Mouse (Mus musculus) megakaryocyte, embryonic 14.5 days (primary cell): ENCODE results near the gene Actn4. TPM values are rescaled to one million over a fixed set of nuclear protein-coding genes. Genes with fewer than 3 reads are reported as not detected.

ENCODE experiments used
- H3K27me3 ChIP-seq: replicated peaks from 2 replicates; pipeline ENCODE3; 2012; ENCODE audit warnings: inconsistent platforms
- H3K36me3 ChIP-seq: replicated peaks from 2 replicates; pipeline ENCODE3; 2012; ENCODE audit warnings: low read length, inconsistent platforms, mixed read lengths
- H3K4me1 ChIP-seq: 2 replicates; pipeline ENCODE4 v1.6.1; 2012; ENCODE audit warnings: inconsistent platforms
- H3K4me3 ChIP-seq: replicated peaks from 2 replicates; pipeline ENCODE3; 2012; ENCODE audit warnings: moderate library complexity, mild to moderate bottlenecking, inconsistent platforms
- H3K9me3 ChIP-seq: 2 replicates; pipeline ENCODE4 v1.6.1; 2012; ENCODE audit warnings: inconsistent platforms
- FLI1 ChIP-seq: IDR thresholded peaks from 2 replicates; pipeline ENCODE4 v1.6.1; 2012; ENCODE audit warnings: low read length, inconsistent platforms, mixed read lengths
- GATA1 ChIP-seq: IDR thresholded peaks from 3 replicates; pipeline ENCODE4 v1.6.1; 2012; ENCODE audit warnings: mixed read lengths, low read length, inconsistent platforms, borderline replicate concordance
- polyA plus RNA-seq: library from polyadenylated mRNA; stranded (reverse); fragments of >175 nt; gene quantifications from 2 replicates; pipeline ENCODE4 v1.2.3, GENCODE M21; 2012; ENCODE audit warnings: low replicate concordance; ENCODE audit not compliant: insufficient read depth

Actn4 gene
- polyA plus RNA-seq, 1 experiment: 590 TPM

GRCm38 (mm10) chr7:28959505-28960045 is 2.6 kb downstream of the Actn4 start:
- Histone ChIP-seq H3K4me1 (peaks cover 84% of the 10 kb centered on the region), H3K27me3 (no peaks in the 10 kb centered on the region), H3K36me3 (peaks cover 27% of the 10 kb centered on the region), H3K9me3 (no peaks in the 10 kb centered on the region), H3K4me3 (peak overlapping the region; percentile 96)
- TF ChIP-seq GATA1: no peak
- no peak for TF ChIP-seq FLI1

- no peaks in the 10 kb centered on the region for H3K27me3 ChIP-seq
- H3K4me1 ChIP-seq: peaks cover 89% of the 10 kb centered on the region
- H3K4me3 ChIP-seq: peak overlapping the region; percentile 96
Measured at GRCm38 (mm10) chr7:28958770-28959169, 3.4 kb downstream of the Actn4 start.

GRCm38 (mm10) chr7:28957997-28958725 is 4.0 kb downstream of the Actn4 start:
- H3K9me3 ChIP-seq: no peaks in the 10 kb centered on the region
- peaks cover 35% of the 10 kb centered on the region for H3K36me3 ChIP-seq
- H3K4me1 ChIP-seq: peaks cover 90% of the 10 kb centered on the region
- H3K27me3 ChIP-seq: no peaks in the 10 kb centered on the region
- TF ChIP-seq GATA1 (no peak), FLI1 (no peak)
- peak overlapping the region; percentile 96 for H3K4me3 ChIP-seq

More at GRCm38 (mm10) chr7:28958770-28959169, 3.4 kb downstream of the Actn4 start:
- Histone ChIP-seq H3K36me3 (peaks cover 31% of the 10 kb centered on the region), H3K9me3 (no peaks in the 10 kb centered on the region)
- TF ChIP-seq GATA1 (no peak), FLI1 (no peak)

- no peaks in the 10 kb centered on the region for H3K27me3 ChIP-seq
- H3K4me1 ChIP-seq: peaks cover 90% of the 10 kb centered on the region
- TF ChIP-seq GATA1 (no peak), FLI1 (no peak)
- H3K9me3 ChIP-seq: no peaks in the 10 kb centered on the region
- H3K36me3 ChIP-seq: peaks cover 39% of the 10 kb centered on the region
- H3K4me3 ChIP-seq: peak overlapping the region; percentile 69
Measured at GRCm38 (mm10) chr7:28957286-28957685, 4.9 kb downstream of the Actn4 start.

GRCm38 (mm10) chr7:28956270-28956669 is 5.9 kb downstream of the Actn4 start:
- TF ChIP-seq GATA1 (no peak), FLI1 (no peak)
- Histone ChIP-seq H3K27me3 (no peaks in the 10 kb centered on the region), H3K9me3 (no peaks in the 10 kb centered on the region), H3K4me3 (peak overlapping the region; percentile 31), H3K4me1 (peaks cover 100% of the 10 kb centered on the region), H3K36me3 (peaks cover 49% of the 10 kb centered on the region)

GRCm38 (mm10) chr7:28955295-28955897 is 6.7 kb downstream of the Actn4 start:
- H3K4me3 ChIP-seq: peak overlapping the region; percentile 65
- H3K4me1 ChIP-seq: peaks cover 100% of the 10 kb centered on the region
- H3K36me3 ChIP-seq: peaks cover 58% of the 10 kb centered on the region
- H3K9me3 ChIP-seq: no peaks in the 10 kb centered on the region
- H3K27me3 ChIP-seq: no peaks in the 10 kb centered on the region
- TF ChIP-seq GATA1 (no peak), FLI1 (no peak)

- H3K4me1 ChIP-seq: peaks cover 100% of the 10 kb centered on the region
- no peaks in the 10 kb centered on the region for H3K27me3 ChIP-seq
- peak overlapping the region; percentile 46 for H3K4me3 ChIP-seq
- H3K36me3 ChIP-seq: peaks cover 64% of the 10 kb centered on the region
- TF ChIP-seq GATA1 (no peak), FLI1 (no peak)
- no peaks in the 10 kb centered on the region for H3K9me3 ChIP-seq
Measured at GRCm38 (mm10) chr7:28954773-28955172, 7.4 kb downstream of the Actn4 start.

- H3K4me1 ChIP-seq: peaks cover 100% of the 10 kb centered on the region
Measured at GRCm38 (mm10) chr7:28953476-28954376, 8.4 kb downstream of the Actn4 start.

GRCm38 (mm10) chr7:28952786-28953185 is 9.4 kb downstream of the Actn4 start:
- TF ChIP-seq GATA1 (no peak), FLI1 (no peak)
- Histone ChIP-seq H3K9me3 (no peaks in the 10 kb centered on the region), H3K36me3 (peaks cover 80% of the 10 kb centered on the region)

More at GRCm38 (mm10) chr7:28953476-28954376, 8.4 kb downstream of the Actn4 start:
- Histone ChIP-seq H3K27me3 (no peaks in the 10 kb centered on the region), H3K36me3 (peaks cover 72% of the 10 kb centered on the region), H3K4me3 (peak overlapping the region; percentile 54), H3K9me3 (no peaks in the 10 kb centered on the region)
- no peak for TF ChIP-seq GATA1
- TF ChIP-seq FLI1: no peak

More at GRCm38 (mm10) chr7:28952786-28953185, 9.4 kb downstream of the Actn4 start:
- no peaks in the 10 kb centered on the region for H3K27me3 ChIP-seq
- peaks cover 100% of the 10 kb centered on the region for H3K4me1 ChIP-seq
- no peak overlapping the region for H3K4me3 ChIP-seq
